Mouse (Mus musculus) common myeloid progenitor, adult 5-6 weeks (primary cell): ENCODE measurements around the gene Igsf21. TPM values are rescaled to one million over a fixed set of nuclear protein-coding genes. Genes with fewer than 3 reads are reported as not detected.

Source experiments
- ATAC-seq: replicated peaks from 2 replicates; pipeline ENCODE4 v1.8.0; 2016; ENCODE audit warnings: low read depth, mild to moderate bottlenecking, moderate TSS enrichment, inconsistent platforms; ENCODE audit not compliant: poor library complexity, severe bottlenecking
- total RNA-seq: library from RNA; stranded (forward); fragments of 200-1000, 187-1606 nt; gene quantifications from 2 replicates; pipeline ENCODE4 v1.2.3, GENCODE M21; 2017

Gene Igsf21
- total RNA-seq, 1 experiment from 2014 or later: not detected

GRCm38 (mm10) chr4:140004932-140005331 is 241.7 kb downstream of the Igsf21 start:
- no peak for ATAC-seq

- no peak for ATAC-seq
Measured at GRCm38 (mm10) chr4:140004170-140004569, 242.4 kb downstream of the Igsf21 start.

DNA sequence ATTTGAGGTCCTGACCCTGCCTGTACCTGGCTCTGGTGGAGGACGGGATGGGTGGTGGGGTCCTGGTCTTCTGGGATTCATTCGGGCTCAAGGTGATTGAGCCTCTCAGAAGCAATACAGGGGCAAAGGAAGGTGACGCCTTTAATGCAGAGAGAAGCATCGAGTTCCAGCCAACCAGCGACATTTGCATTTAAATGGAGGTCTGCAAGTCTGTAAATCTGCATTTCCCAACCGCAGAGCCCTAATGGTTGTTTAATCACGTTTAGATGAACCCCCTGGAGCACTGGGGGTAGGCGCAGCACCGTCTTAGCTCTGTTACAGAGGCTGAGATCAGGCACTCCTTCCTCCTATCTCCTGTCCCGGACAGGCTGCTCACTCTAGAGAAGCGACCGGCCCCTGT is 244.5 kb downstream of the Igsf21 start:
- ATAC-seq: no peak

GRCm38 (mm10) chr4:140000911-140001310 is 245.7 kb downstream of the Igsf21 start:
- ATAC-seq: no peak

DNA sequence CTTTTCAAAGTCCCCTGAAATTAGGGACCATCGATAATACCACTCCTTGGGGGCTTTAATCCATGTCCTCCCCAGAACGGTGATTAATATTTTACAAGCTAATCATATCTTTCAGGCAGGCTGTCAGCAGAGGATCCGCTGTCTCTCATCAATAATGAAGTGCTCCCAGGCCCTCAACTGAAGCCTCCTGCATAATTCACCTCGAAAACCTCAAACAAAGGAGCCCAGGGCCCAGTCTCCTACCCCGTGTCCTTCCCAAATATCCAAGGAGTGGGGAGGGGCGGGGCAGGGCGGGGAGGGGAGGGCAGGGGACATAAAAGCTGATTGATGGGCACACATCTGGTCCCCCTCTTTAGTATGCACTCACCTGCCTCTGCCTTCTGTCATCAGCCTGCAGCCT is 247.6 kb downstream of the Igsf21 start:
- ATAC-seq: no peak

DNA sequence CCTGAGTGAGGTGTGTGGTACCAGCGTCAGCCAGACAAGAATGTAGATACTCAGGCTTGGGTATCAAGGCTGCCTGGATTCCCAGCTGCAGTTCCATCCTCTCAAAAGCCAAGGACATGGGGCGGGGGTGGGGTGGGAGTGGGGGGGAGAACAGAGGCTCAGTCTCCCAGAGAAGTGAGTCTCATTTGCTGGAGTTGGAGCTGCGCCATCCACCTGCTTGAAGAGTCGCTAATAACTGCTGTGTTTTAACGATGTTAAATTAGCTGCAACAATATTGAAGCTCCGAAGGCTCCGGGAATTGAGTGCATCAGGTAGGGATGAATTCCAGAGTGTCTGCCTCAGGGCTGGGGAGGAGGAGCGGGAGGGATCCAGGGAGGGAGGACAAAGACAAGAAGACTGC is 250.9 kb downstream of the Igsf21 start:
- ATAC-seq: no peak

- no peak for ATAC-seq
Measured at GRCm38 (mm10) chr4:139993111-139993755, 253.4 kb downstream of the Igsf21 start.

- no peak for ATAC-seq
Measured at GRCm38 (mm10) chr4:139986913-139987312, 259.7 kb downstream of the Igsf21 start.

DNA sequence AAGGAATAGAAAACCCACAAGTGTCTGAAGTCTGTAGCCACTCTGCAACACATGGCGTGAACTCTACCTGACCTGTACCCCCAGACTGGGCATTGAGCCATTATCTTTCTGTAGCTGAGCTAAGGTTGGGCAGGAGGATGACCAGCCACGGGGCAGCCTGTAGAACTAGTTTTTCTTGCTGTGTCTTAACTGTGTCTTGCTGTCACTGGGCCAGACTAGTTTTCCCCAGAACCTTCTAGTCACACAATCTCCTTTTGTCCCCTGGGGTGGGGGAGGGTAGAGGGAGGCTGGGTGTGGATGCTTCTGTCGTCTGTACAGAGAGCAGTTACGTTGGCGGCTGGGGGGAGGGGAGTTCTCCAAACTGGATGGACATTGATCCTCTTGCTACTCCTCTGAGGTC is 267.9 kb downstream of the Igsf21 start:
- ATAC-seq: no peak

GRCm38 (mm10) chr4:139977308-139977781 is 269.2 kb downstream of the Igsf21 start:
- ATAC-seq: no peak
